Mouse (Mus musculus): ENCODE data around the gene Snx17.

Gene Snx17

GRCm38 (mm10) chr5:31192939-31193630 is at the start of gene Snx17, which contains the start of gene Eif2b4:
Gene Snx17 (plus strand): TSS chr5:31193227.
Gene Eif2b4 (minus strand): TSS chr5:31193430.
- DNase-seq (ENCODE audit: low read depth in 1 of 2, low spot score in 2 of 2) = peak; percentile 96

- no peak for DNase-seq (ENCODE audit: low read depth in 1 of 2, low spot score in 2 of 2)
Measured at GRCm38 (mm10) chr5:31149781-31150180, 43.2 kb upstream of the Snx17 start.

- no peak for DNase-seq (ENCODE audit: low read depth in 1 of 2, low spot score in 2 of 2)
Measured at GRCm38 (mm10) chr5:31151746-31152145, 41.3 kb upstream of the Snx17 start.

GRCm38 (mm10) chr5:31153516-31154151 is 39.4 kb upstream of the Snx17 start:
- DNase-seq (ENCODE audit: low read depth in 1 of 2, low spot score in 2 of 2) = no peak

GRCm38 (mm10) chr5:31154152-31154553 is 38.9 kb upstream of the Snx17 start, which contains the start of gene Mpv17:
Gene Mpv17 (minus strand): TSS chr5:31154251.
- DNase-seq (ENCODE audit: low read depth in 1 of 2, low spot score in 2 of 2) = peak in 1 of 2 experiments; percentile 27

GRCm38 (mm10) chr5:31162462-31162861 is 30.6 kb upstream of the Snx17 start:
- DNase-seq (ENCODE audit: low read depth in 1 of 2, low spot score in 2 of 2) = no peak

- DNase-seq (ENCODE audit: low read depth in 1 of 2, low spot score in 2 of 2) = no peak
Measured at GRCm38 (mm10) chr5:31164878-31165277, 28.1 kb upstream of the Snx17 start.

GRCm38 (mm10) chr5:31168630-31169029 is 24.4 kb upstream of the Snx17 start:
- no peak for DNase-seq (ENCODE audit: low read depth in 1 of 2, low spot score in 2 of 2)

GRCm38 (mm10) chr5:31179301-31179765 is 13.7 kb upstream of the Snx17 start:
- DNase-seq (ENCODE audit: low read depth in 1 of 2, low spot score in 2 of 2) = peak in 1 of 2 experiments; percentile 27

- DNase-seq (ENCODE audit: low read depth in 1 of 2, low spot score in 2 of 2) = peak; percentile 75 to 92
Measured at GRCm38 (mm10) chr5:31179766-31180630, 13.0 kb upstream of the Snx17 start, which contains the start of the genes Gm29609 and Gtf3c2. Gene Gm29609 (minus strand): TSS chr5:31179911. Gene Gtf3c2 (minus strand): TSS chr5:31180144.

GRCm38 (mm10) chr5:31181183-31181770 is 11.8 kb upstream of the Snx17 start:
- DNase-seq (ENCODE audit: low read depth in 1 of 2, low spot score in 2 of 2) = no peak

- no peak for DNase-seq (ENCODE audit: low read depth in 1 of 2, low spot score in 2 of 2)
Measured at GRCm38 (mm10) chr5:31183678-31184077, 9.3 kb upstream of the Snx17 start.

GRCm38 (mm10) chr5:31188223-31188840 is 4.7 kb upstream of the Snx17 start:
- no peak for DNase-seq (ENCODE audit: low read depth in 1 of 2, low spot score in 2 of 2)

- no peak for DNase-seq (ENCODE audit: low read depth in 1 of 2, low spot score in 2 of 2)
Measured at GRCm38 (mm10) chr5:31190201-31190600, 2.8 kb upstream of the Snx17 start.

- DNase-seq (ENCODE audit: low read depth in 1 of 2, low spot score in 2 of 2) = no peak
Measured at GRCm38 (mm10) chr5:31192045-31192938, 735 bp upstream of the Snx17 start.

GRCm38 (mm10) chr5:31193631-31194281 is 729 bp downstream of the Snx17 start:
- no peak for DNase-seq (ENCODE audit: low read depth in 1 of 2, low spot score in 2 of 2)

- DNase-seq (ENCODE audit: low read depth in 1 of 2, low spot score in 2 of 2) = no peak
Measured at GRCm38 (mm10) chr5:31194486-31195485, 1.8 kb downstream of the Snx17 start.

- no peak for DNase-seq (ENCODE audit: low read depth in 1 of 2, low spot score in 2 of 2)
Measured at GRCm38 (mm10) chr5:31195671-31196070, 2.6 kb downstream of the Snx17 start.
